Mouse (Mus musculus): ENCODE measurements at regions not wholly inside any gene's neighbourhood (a gene's known extent, or its start where the extent isn't known, plus 50 kb on each side); places are given as distances from the start of the nearest gene placed in this dataset.

GRCm38 (mm10) chr2:48476777-48477176, 337.1 kb upstream of the Acvr2a start:
- TF ChIP-seq CTCF (IDR thresholded peaks at IDR 0.05; ENCODE audit: low read depth) (no peak), EP300 (optimal IDR thresholded peaks at IDR 0.05) (no peak)
